Mouse (Mus musculus): ENCODE results near the gene Txnrd3. TPM values are rescaled to one million over a fixed set of nuclear protein-coding genes. Genes with fewer than 3 reads are reported as not detected.

Gene Txnrd3
- total RNA-seq (2014; rRNA removed) (20.2 and 22.9 TPM in 2 replicates), polyA plus RNA-seq (2015; fragmentation: Nextera tagmentation; extraction: Ambion mirVana) (22.6 and 24.7 TPM in 2 replicates)

DNA sequence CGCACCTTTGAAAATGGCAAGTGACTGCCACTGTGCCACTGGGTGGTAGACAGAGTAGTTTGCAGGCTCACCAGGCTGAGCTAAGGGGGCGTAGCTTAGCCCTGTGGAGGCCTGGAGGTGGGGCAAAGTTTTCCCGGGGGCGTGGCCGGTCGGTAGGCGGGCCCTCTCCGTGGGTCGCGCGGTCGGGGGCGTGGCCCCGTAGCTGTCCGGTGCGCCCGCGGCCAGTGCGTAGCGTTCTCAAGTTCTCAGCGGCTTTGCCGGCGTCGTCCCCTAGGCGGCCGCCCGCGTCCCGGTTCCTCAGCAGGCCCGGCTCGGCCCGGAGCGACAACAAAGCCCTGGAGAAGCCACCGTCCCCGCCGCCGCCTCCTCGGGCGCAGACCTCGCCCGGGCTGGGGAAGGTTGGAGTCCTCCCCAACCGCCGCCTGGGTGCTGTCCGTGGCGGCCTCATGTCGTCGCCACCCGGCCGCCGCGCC, at the start of gene Txnrd3:
Txnrd3 (plus strand) TSS at position 191 of the 473 bp plus-strand sequence.
- Histone ChIP-seq H3K4me2 (ENCODE audit: low read depth, low read length, poor library complexity, severe bottlenecking) (peak within 1 kb of the TSS; percentile 70), H3K4me3 (ENCODE audit: low read depth, low read length) (peak within 1 kb of the TSS; percentile 51), H3K27ac (ENCODE audit: low read depth, low read length) (peak within 1 kb of the TSS; percentile 85), H3K27me3 (ENCODE audit: insufficient read depth, low read length) (no peaks in the 10 kb centered on the region), H3K4me1 (ENCODE audit: insufficient read depth, low read length) (no peaks in the 10 kb centered on the region), H3K9me3 (ENCODE audit: low read length) (no peaks in the 10 kb centered on the region), H3K9ac (replicated peaks; ENCODE audit: low read length, poor library complexity, severe bottlenecking) (peak within 1 kb of the TSS; percentile 71), H3K36me3 (ENCODE audit: insufficient read depth, low read length) (no peaks in the 10 kb centered on the region)
- peak; percentile 91 for ATAC-seq (ENCODE audit: low FRiP score)
- TF ChIP-seq CTCF (IDR thresholded peaks at IDR 0.05) = peak; percentile 54
- under 1% methylated on average over 51 of the region's 51 CpGs for WGBS
- peak; percentile 84 for DNase-seq (ENCODE audit: low spot score)

DNA sequence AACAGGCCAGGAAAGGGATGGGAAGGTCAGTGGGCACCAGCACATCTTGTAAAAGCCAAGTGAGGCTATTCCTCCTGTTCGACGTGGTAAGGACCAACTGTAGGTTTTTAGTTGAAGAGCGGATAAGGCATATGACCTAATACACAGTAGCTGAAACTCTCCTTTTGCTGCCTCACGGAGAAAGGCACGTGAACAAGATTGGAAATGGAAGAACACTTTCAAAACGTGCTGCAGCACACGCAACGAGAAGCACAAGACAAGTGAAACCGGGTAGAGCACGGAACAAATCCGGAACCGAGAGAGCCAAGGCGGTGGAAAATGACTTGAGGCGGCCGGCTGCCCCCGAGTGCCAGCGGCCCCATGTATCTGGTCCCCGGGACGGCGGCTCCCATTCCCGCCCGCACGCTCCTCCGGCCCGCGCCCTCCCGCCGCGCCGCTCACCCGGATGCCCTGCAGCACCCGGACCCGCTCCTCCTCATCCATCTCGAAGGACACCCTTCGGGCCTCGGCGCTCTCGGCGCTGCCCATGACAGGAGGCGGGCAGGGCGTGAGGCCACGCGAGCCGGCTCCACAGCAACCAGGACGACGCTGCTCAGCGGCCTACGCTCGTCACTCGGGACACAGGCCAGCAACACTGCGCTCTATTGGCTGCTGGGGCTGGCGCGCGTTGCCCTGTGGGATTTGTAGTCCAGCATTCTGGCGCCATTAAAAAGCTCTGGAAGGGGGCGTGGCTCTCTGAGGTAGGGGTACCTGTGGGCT, 48.6 kb upstream of the Txnrd3 start, which contains the start of gene Chchd6:
Chchd6 (minus strand) TSS at position 635 of the 759 bp plus-strand sequence.
- ATAC-seq (ENCODE audit: low FRiP score) = peak; percentile 99
- Histone ChIP-seq H3K4me2 (ENCODE audit: low read depth, low read length, poor library complexity, severe bottlenecking) (peak within 1 kb of the TSS; percentile 72), H3K9ac (replicated peaks; ENCODE audit: low read length, poor library complexity, severe bottlenecking) (peak within 1 kb of the TSS; percentile 81), H3K27me3 (ENCODE audit: insufficient read depth, low read length) (no peaks in the 10 kb centered on the region), H3K4me3 (ENCODE audit: low read depth, low read length) (peak within 1 kb of the TSS; percentile 67), H3K4me1 (ENCODE audit: insufficient read depth, low read length) (peaks cover 6% of the 10 kb centered on the region; the same call in 1 of the 2 replicates), H3K27ac (ENCODE audit: low read depth, low read length) (peak within 1 kb of the TSS; percentile 81), H3K9me3 (ENCODE audit: low read length) (no peaks in the 10 kb centered on the region), H3K36me3 (ENCODE audit: insufficient read depth, low read length) (no peaks in the 10 kb centered on the region)
- DNase-seq (ENCODE audit: low spot score) = peak; percentile 98
- no peak; the same call in 1 of the 2 replicates for TF ChIP-seq CTCF (IDR thresholded peaks at IDR 0.05)
- WGBS = under 1% methylated on average over 44 of the region's 56 CpGs

DNA sequence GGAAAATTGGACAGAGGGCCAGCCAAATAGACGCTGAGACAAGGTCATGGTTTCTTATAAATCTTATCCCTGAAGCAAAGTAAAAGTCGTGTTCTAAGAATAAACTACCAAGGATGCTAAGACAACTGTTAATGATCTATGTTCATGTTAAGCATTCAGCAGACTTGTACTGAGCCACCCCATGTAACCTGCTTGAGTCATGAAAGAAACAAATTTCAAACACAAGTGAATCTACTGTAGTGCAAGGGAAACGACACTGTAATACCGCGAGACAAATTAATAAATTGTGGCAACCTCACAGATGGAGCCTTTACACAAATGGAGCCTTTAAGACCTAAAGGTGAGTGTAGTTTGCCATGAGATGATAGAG, 48.0 kb upstream of the Txnrd3 start:
- Histone ChIP-seq H3K9me3 (ENCODE audit: low read length) (no peaks in the 10 kb centered on the region), H3K36me3 (ENCODE audit: insufficient read depth, low read length) (no peaks in the 10 kb centered on the region), H3K4me3 (ENCODE audit: low read depth, low read length) (peak overlapping the region; percentile 67; the same call in 1 of the 2 replicates), H3K27ac (ENCODE audit: low read depth, low read length) (no peak overlapping the region), H3K4me1 (ENCODE audit: insufficient read depth, low read length) (peaks cover 6% of the 10 kb centered on the region; the same call in 1 of the 2 replicates), H3K9ac (replicated peaks; ENCODE audit: low read length, poor library complexity, severe bottlenecking) (no peak overlapping the region), H3K27me3 (ENCODE audit: insufficient read depth, low read length) (no peaks in the 10 kb centered on the region), H3K4me2 (ENCODE audit: low read depth, low read length, poor library complexity, severe bottlenecking) (peak overlapping the region; percentile 72; the same call in 1 of the 2 replicates)
- DNase-seq (ENCODE audit: low spot score) (no peak), ATAC-seq (ENCODE audit: low FRiP score) (peak; percentile 25)
- 26% methylated on average over 5 of the region's 5 CpGs for WGBS
- no peak for TF ChIP-seq CTCF (IDR thresholded peaks at IDR 0.05)

- DNase-seq (ENCODE audit: low spot score) = no peak
- no peak overlapping the region for H3K4me2 ChIP-seq (ENCODE audit: low read depth, low read length, poor library complexity, severe bottlenecking)
- no peak overlapping the region for H3K4me3 ChIP-seq (ENCODE audit: low read depth, low read length)
- no peak overlapping the region for H3K9ac ChIP-seq (replicated peaks; ENCODE audit: low read length, poor library complexity, severe bottlenecking)
- H3K27me3 ChIP-seq (ENCODE audit: insufficient read depth, low read length) = no peaks in the 10 kb centered on the region
- no peak for ATAC-seq (ENCODE audit: low FRiP score)
- peaks cover 6% of the 10 kb centered on the region; the same call in 1 of the 2 replicates for H3K4me1 ChIP-seq (ENCODE audit: insufficient read depth, low read length)
- WGBS = 100% methylated on average over 1 of the region's 1 CpGs
- no peaks in the 10 kb centered on the region for H3K36me3 ChIP-seq (ENCODE audit: insufficient read depth, low read length)
- H3K9me3 ChIP-seq (ENCODE audit: low read length) = no peaks in the 10 kb centered on the region
- no peak for TF ChIP-seq CTCF (IDR thresholded peaks at IDR 0.05)
- no peak overlapping the region for H3K27ac ChIP-seq (ENCODE audit: low read depth, low read length)
These were observed 47.3 kb upstream of the Txnrd3 start for GRCm38 (mm10) chr6:89596510-89596909.

GRCm38 (mm10) chr6:89606096-89606495, 37.7 kb upstream of the Txnrd3 start:
- no peaks in the 10 kb centered on the region for H3K36me3 ChIP-seq (ENCODE audit: insufficient read depth, low read length)
- no peak overlapping the region for H3K27ac ChIP-seq (ENCODE audit: low read depth, low read length)
- no peaks in the 10 kb centered on the region for H3K27me3 ChIP-seq (ENCODE audit: insufficient read depth, low read length)
- no peak for TF ChIP-seq CTCF (IDR thresholded peaks at IDR 0.05)
- no peak overlapping the region for H3K4me3 ChIP-seq (ENCODE audit: low read depth, low read length)
- no peak overlapping the region for H3K4me2 ChIP-seq (ENCODE audit: low read depth, low read length, poor library complexity, severe bottlenecking)
- no peak for ATAC-seq (ENCODE audit: low FRiP score)
- no peak overlapping the region for H3K9ac ChIP-seq (replicated peaks; ENCODE audit: low read length, poor library complexity, severe bottlenecking)
- no peak for DNase-seq (ENCODE audit: low spot score)
- H3K4me1 ChIP-seq (ENCODE audit: insufficient read depth, low read length) = peaks cover 5% of the 10 kb centered on the region; the same call in 1 of the 2 replicates
- 61% methylated on average over 3 of the region's 3 CpGs for WGBS
- H3K9me3 ChIP-seq (ENCODE audit: low read length) = no peaks in the 10 kb centered on the region

DNA sequence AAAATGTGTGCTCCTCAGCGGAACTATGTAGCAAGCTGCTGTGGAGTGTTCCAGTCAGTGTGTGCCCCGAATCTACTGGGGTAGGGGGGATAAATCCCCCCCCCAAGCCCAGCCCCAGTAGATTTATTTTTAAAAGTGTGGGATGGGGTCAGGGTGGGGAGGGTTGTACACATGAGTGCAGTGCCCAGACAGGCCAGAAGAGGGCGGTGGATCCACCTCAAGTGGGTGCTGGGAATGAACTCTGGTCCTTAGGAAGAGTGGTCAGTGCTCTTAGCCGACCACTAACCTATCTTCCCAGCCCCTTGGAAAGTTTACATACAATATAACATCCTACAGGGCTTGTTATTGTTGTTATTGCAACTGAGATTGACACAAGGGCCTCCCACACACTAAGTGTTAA, 35.8 kb upstream of the Txnrd3 start:
- H3K27ac ChIP-seq (ENCODE audit: low read depth, low read length) = no peak overlapping the region
- H3K4me1 ChIP-seq (ENCODE audit: insufficient read depth, low read length) = peaks cover 5% of the 10 kb centered on the region; the same call in 1 of the 2 replicates
- no peaks in the 10 kb centered on the region for H3K36me3 ChIP-seq (ENCODE audit: insufficient read depth, low read length)
- no peak overlapping the region for H3K9ac ChIP-seq (replicated peaks; ENCODE audit: low read length, poor library complexity, severe bottlenecking)
- no peaks in the 10 kb centered on the region for H3K9me3 ChIP-seq (ENCODE audit: low read length)
- H3K4me3 ChIP-seq (ENCODE audit: low read depth, low read length) = no peak overlapping the region
- peak; percentile 30; the same call in 1 of the 2 replicates for TF ChIP-seq CTCF (IDR thresholded peaks at IDR 0.05)
- WGBS = 57% methylated on average over 4 of the region's 4 CpGs
- ATAC-seq (ENCODE audit: low FRiP score) = no peak
- no peak overlapping the region for H3K4me2 ChIP-seq (ENCODE audit: low read depth, low read length, poor library complexity, severe bottlenecking)
- no peak for DNase-seq (ENCODE audit: low spot score)
- H3K27me3 ChIP-seq (ENCODE audit: insufficient read depth, low read length) = no peaks in the 10 kb centered on the region

Data from midbrain, postnatal 0 days (tissue).